8 mouse cellular contexts compared by ENCODE assay signal in genomic region chr17:51811911-51812260, GRCm38 (mm10). TPM values are rescaled to one million over a fixed set of nuclear protein-coding genes. Genes with fewer than 3 reads are reported as not detected.
DNase-seq lines count a peak whose midpoint lies in the region; ATAC-seq lines count a peak whose summit lies in the region.

No protein-coding gene starts in this region.

- H3K36me3 ChIP-seq in kidney, embryonic 15.5 days, result no peaks in the 10 kb centered on the region
- H3K36me3 ChIP-seq in hindbrain, embryonic 10.5 days, result peaks cover 15% of the 10 kb centered on the region; the same call in 1 of the 2 replicates
- H3K36me3 ChIP-seq in midbrain, embryonic 11.5 days (ENCODE audit: control insufficient read depth, insufficient read depth, low read length), result no peaks in the 10 kb centered on the region

- H3K4me2 ChIP-seq in kidney, embryonic 15.5 days, result peak overlapping the region; percentile 91
- H3K4me2 ChIP-seq in midbrain, embryonic 11.5 days, result peak overlapping the region; percentile 63

- peaks cover 11% of the 10 kb centered on the region; the same call in 1 of the 2 replicates for H3K4me1 ChIP-seq in kidney, embryonic 15.5 days
- H3K4me1 ChIP-seq in hindbrain, embryonic 10.5 days (replicated peaks), result peaks cover 12% of the 10 kb centered on the region; the same call in 1 of the 2 replicates
- H3K4me1 ChIP-seq in midbrain, embryonic 11.5 days (ENCODE audit: control insufficient read depth, insufficient read depth, low read length), result peaks cover 11% of the 10 kb centered on the region

- H3K27ac ChIP-seq in kidney, embryonic 15.5 days, result no peak overlapping the region
- H3K27ac ChIP-seq in hindbrain, embryonic 10.5 days, result peak overlapping the region; percentile 99
- H3K27ac ChIP-seq in midbrain, embryonic 11.5 days (ENCODE audit: low read depth, low read length), result peak overlapping the region; percentile 93

- under 1% methylated on average over 11 of the region's 11 CpGs for WGBS in kidney, embryonic 15.5 days
- WGBS in hindbrain, embryonic 10.5 days, result 0% methylated on average over 11 of the region's 11 CpGs
- under 1% methylated on average over 11 of the region's 11 CpGs for WGBS in midbrain, embryonic 11.5 days

- DNase-seq in kidney, adult 11 months, result no peak
- DNase-seq in cerebellum, adult 9-10 months, result peak; percentile 43
- peak; percentile 44 for DNase-seq in hindbrain, embryonic 10.5 days (ENCODE audit: low spot score)
- DNase-seq in midbrain, embryonic 11.5 days (ENCODE audit: low spot score, missing footprints), result no peak
- no peak for DNase-seq in ovary, postnatal 36 days (ENCODE audit: low spot score)
- DNase-seq in right cerebral cortex, adult 18-20 months, result no peak

- H3K4me3 ChIP-seq in kidney, embryonic 15.5 days (replicated peaks), result peak overlapping the region; percentile 86
- peak overlapping the region; percentile 89 for H3K4me3 ChIP-seq in hindbrain, embryonic 10.5 days
- peak overlapping the region; percentile 92 for H3K4me3 ChIP-seq in midbrain, embryonic 11.5 days (ENCODE audit: low read depth, low read length)

- H3K9me3 ChIP-seq in kidney, embryonic 15.5 days (replicated peaks), result no peaks in the 10 kb centered on the region
- H3K9me3 ChIP-seq in hindbrain, embryonic 10.5 days, result no peaks in the 10 kb centered on the region
- no peaks in the 10 kb centered on the region for H3K9me3 ChIP-seq in midbrain, embryonic 11.5 days (ENCODE audit: control insufficient read depth, low read length)

- no peak for ATAC-seq in kidney, embryonic 15.5 days (replicated peaks; ENCODE audit: low FRiP score)
- peak; percentile 9; the same call in 1 of the 2 replicates for ATAC-seq in midbrain, embryonic 11.5 days (ENCODE audit: low FRiP score)
- ATAC-seq in inflammation-experienced regulatory T-cells, adult 6 months, result no peak

- peaks cover 20% of the 10 kb centered on the region for H3K27me3 ChIP-seq in kidney, embryonic 15.5 days
- H3K27me3 ChIP-seq in hindbrain, embryonic 10.5 days (ENCODE audit: insufficient read depth, poor library complexity, severe bottlenecking), result no peaks in the 10 kb centered on the region
- no peaks in the 10 kb centered on the region for H3K27me3 ChIP-seq in midbrain, embryonic 11.5 days (ENCODE audit: control insufficient read depth, insufficient read depth, low read length)

- H3K9ac ChIP-seq in kidney, embryonic 15.5 days, result peak overlapping the region; percentile 72
- H3K9ac ChIP-seq in midbrain, embryonic 11.5 days (ENCODE audit: low read length), result peak overlapping the region; percentile 96

RNA-seq across cellular contexts. Expression of gene Satb1, which starts 21.2 kb away (rescaled TPM):
- 6.7 and 7.4 TPM in 2 replicates for polyA plus RNA-seq in kidney, embryonic 15.5 days (2015; fragmentation: Nextera tagmentation; extraction: Ambion mirVana)
- polyA plus RNA-seq in hindbrain, embryonic 10.5 days (2016; fragmentation: Nextera tagmentation; extraction: Ambion mirVana), result 20.1 and 21.2 TPM in 2 replicates
- polyA plus RNA-seq in midbrain, embryonic 11.5 days (2014; fragmentation: Nextera tagmentation; extraction: Ambion mirVana), result 30.0 and 31.9 TPM in 2 replicates
- polyA plus RNA-seq in inflammation-experienced regulatory T-cells, adult 6 months (2017; shearing (Covaris generic)), result 10 to 100 TPM; 17.0 to 63.3 (median 36.8) TPM

Comparison
In these comparisons a context has a peak if more than half of its experiments do, and no peak if none do; other contexts are left out.
1. DNase-seq: peak in cerebellum, adult 9-10 months (single experiment) and hindbrain, embryonic 10.5 days (single experiment); none in kidney, adult 11 months (single experiment), midbrain, embryonic 11.5 days (single experiment), ovary, postnatal 36 days (single experiment) and right cerebral cortex, adult 18-20 months (single experiment).
2. Peak in every context shown above with its lines, with median percentiles within 50 percentile points of each other: H3K4me3 ChIP-seq.